Mouse (Mus musculus): ENCODE results near the gene Nit1.
A peak's percentile ranks its signal among the peaks of the same experiment; 100 is the strongest.
"Not testable (repeated sequence)": the region's sequence is repeated elsewhere in the genome, so short reads cannot be mapped to it uniquely, and the experiment has no call there.

Nit1 gene

DNA sequence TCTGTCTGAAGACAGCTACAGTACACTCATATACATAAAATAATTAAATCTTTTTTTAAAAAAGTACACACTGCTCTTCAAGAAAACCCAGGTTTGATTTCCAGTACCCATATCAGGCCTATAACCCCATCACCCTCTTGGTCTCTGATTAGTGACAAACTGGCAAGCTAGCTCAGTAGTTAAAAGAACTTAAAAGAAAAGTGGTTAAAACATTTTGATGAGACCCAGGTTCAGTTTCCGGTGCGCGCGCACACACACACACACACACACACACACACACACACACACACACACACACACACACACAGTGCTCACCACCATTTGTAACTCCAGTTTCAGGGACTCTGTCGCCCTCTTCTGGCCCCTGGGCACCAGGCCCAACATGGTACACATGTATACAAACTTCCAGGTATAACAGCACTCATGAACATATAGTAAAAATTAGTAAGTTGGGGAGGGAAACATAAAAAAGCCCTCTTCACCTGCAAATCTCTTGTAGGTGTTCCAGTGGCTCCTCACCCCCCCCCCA lies 10.4 kb upstream of the Nit1 start:
- ATAC-seq (ENCODE audit: insufficient number of reproducible peaks, low FRiP score, low TSS enrichment) = no peak

DNA sequence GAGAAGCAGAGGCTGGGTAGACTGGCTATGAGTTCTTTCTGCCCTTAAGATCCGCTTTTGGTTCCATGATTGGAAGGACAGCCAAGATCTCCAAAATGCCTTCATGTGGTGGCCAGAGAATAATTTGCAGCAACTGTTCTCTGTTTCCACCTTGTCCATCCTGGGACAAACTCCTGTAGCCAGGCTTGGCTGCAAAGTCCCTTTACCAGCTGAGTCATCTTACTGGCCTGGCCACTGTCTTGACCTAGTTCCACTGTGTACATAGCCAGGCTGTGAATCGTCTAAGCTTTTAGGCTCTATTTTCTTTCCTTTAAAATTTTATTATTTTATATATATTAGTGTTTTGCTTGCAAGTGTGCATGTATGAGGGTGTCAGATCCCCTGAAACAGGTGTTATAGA lies 3.8 kb upstream of the Nit1 start:
- ATAC-seq (ENCODE audit: insufficient number of reproducible peaks, low FRiP score, low TSS enrichment) = no peak

GRCm38 (mm10) chr1:171348665-171349064 lies 3.2 kb upstream of the Nit1 start:
- no peak for ATAC-seq (ENCODE audit: insufficient number of reproducible peaks, low FRiP score, low TSS enrichment)

DNA sequence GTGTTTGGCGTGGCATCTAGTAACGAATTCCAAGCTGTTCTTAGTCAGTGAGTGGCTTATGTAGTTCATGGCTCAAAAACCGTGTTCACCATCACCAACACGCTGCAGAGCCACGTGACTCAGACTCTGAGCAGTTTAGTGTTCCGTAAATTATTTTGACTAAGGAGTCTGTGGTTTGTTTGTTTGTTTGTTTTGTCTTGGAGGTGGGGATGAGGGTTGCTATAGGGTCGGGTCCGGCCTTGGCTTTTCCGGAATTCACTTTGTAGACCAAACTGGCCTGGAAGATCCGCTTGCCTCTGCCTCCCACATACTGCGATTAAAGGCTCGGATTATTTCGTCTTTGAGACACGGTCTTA lies 627 bp upstream of the Nit1 start:
- no peak for ATAC-seq (ENCODE audit: insufficient number of reproducible peaks, low FRiP score, low TSS enrichment)

DNA sequence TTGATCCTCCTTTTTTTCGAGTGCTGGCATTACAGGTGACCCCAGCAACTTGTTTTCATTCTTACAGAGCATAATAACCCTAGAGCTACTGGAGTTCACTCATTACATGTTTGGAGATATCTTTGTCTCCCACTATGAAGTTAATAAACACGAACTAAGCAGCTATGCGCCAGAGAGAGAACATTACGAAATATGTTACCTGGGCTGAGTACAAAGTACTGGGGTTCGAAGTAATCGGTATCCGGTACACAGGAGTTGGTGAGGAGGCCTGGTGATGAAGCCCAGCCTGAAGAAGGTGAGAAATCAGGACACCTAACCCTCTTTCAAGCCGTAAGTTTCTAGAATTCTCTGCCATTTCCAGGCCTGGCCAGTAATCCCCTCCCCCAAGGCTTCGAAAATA lies 731 bp downstream of the Nit1 start:
- no peak for ATAC-seq (ENCODE audit: insufficient number of reproducible peaks, low FRiP score, low TSS enrichment)

DNA sequence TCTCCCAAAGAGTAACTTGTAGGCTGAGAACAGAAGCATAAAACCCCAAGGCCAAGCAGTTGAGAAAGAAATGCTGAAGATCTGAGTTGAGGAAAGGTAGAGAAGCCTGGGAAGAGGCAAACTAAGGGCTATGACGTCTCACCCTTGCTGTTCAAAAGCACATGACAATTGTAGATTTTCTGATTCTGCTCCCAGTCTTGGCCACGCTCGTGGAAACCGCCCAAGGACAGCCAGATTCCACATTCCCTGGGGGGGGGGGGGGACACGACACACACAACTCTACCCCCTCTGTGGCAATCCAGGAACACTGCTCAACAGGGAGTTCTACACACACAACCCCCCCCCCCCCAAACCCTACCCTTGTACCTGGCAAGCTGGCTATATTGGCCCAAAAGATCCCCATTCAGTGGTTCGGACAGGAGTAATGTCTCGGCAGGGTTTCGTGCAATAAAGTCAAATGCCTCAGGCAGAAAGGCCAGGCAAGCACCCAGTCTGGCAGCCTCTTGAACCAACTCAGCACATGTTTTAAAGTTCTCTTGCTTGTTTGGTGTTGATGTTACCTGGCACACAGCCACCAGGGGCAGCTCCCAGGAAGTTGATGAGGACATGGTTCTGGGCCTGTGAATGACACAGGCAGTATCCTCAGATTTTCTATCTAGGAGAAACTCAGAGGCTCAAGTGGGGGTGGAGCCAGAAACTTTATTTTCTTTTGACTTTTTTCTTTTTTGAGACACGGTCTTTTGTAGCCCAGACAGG lies 1.3 kb downstream of the Nit1 start:
- no peak for ATAC-seq (ENCODE audit: insufficient number of reproducible peaks, low FRiP score, low TSS enrichment)

- ATAC-seq (ENCODE audit: insufficient number of reproducible peaks, low FRiP score, low TSS enrichment) = no peak
Measured at GRCm38 (mm10) chr1:171342262-171343207, 2.9 kb downstream of the Nit1 start.

GRCm38 (mm10) chr1:171330216-171330560 lies 15.3 kb downstream of the Nit1 start:
- no peak for ATAC-seq (ENCODE audit: insufficient number of reproducible peaks, low FRiP score, low TSS enrichment)

DNA sequence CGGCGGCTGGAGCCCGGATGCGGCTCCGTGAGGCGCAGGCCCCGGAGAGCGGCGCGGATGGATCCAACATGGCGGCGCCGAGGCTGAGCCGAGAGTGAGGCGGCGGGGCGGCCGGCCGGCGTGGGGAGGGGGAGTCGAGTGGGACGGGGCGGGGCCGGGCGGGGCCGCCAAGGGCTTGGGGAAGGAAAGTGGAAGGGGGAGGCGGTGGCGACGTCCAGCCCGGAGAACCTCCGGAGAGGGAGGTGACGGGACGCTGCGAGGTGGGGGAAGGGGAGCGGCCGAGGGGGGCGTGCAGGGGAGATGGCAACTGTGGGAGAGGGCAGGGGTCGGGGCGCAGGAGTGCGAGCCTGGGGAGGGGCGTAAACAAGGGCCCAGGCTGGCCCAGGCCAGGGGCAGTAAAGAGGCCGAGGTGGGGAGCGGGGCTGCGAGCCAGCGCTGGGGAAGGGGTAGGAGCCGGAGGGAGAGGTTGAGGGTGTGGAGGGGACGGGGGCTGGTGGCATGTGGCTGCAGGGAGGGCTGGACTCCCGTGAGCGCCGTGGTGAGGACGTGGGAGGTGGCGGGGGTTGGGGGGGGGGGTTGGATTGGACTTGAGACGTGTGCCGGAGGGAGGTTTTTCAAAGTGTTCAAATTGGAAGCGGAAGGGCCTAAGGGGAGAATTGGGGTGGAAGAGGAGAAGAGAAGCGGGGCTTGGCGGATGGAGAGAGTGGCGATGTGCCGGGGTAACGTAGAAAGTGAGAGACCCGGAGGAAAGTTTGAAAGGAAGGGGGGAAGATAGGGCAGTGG lies 15.8 kb downstream of the Nit1 start:
- peak; percentile 16 for ATAC-seq (ENCODE audit: insufficient number of reproducible peaks, low FRiP score, low TSS enrichment)

- ATAC-seq (ENCODE audit: insufficient number of reproducible peaks, low FRiP score, low TSS enrichment) = peak; percentile 96
Measured at GRCm38 (mm10) chr1:171328839-171329432, 16.5 kb downstream of the Nit1 start, which contains the start of gene Dedd. Dedd (plus strand) TSS chr1:171329145.

- no peak for ATAC-seq (ENCODE audit: insufficient number of reproducible peaks, low FRiP score, low TSS enrichment)
Measured at GRCm38 (mm10) chr1:171328244-171328643, 17.2 kb downstream of the Nit1 start.

- not testable (repeated sequence) for ATAC-seq (ENCODE audit: insufficient number of reproducible peaks, low FRiP score, low TSS enrichment)
Measured at GRCm38 (mm10) chr1:171326588-171326987, 18.9 kb downstream of the Nit1 start.

DNA sequence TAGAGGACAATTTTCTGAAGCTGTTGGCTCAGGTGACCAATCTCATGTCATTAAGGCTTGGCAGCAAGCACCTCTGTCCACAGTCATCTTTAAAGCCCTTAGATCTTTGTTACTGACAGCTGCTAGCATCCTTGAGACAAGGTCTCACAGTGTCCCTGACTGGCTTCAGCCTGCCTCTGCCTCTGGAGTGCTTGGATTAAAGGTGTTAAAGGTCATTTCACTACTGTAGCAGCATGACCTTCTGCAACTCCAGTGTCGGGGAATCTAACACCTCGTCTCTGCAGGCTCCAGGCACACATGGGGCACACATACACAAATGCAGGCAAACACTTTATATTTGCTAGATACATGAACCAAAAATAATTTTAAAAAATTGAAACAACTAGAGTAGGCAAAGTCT lies 19.9 kb downstream of the Nit1 start:
- no peak for ATAC-seq (ENCODE audit: insufficient number of reproducible peaks, low FRiP score, low TSS enrichment)

- ATAC-seq (ENCODE audit: insufficient number of reproducible peaks, low FRiP score, low TSS enrichment) = no peak
Measured at GRCm38 (mm10) chr1:171322012-171322411, 23.4 kb downstream of the Nit1 start.

- ATAC-seq (ENCODE audit: insufficient number of reproducible peaks, low FRiP score, low TSS enrichment) = no peak
Measured at GRCm38 (mm10) chr1:171321415-171321814, 24.0 kb downstream of the Nit1 start.

GRCm38 (mm10) chr1:171320151-171320550 lies 25.3 kb downstream of the Nit1 start:
- ATAC-seq (ENCODE audit: insufficient number of reproducible peaks, low FRiP score, low TSS enrichment) = peak; percentile 92

GRCm38 (mm10) chr1:171319748-171320147 lies 25.7 kb downstream of the Nit1 start:
- ATAC-seq (ENCODE audit: insufficient number of reproducible peaks, low FRiP score, low TSS enrichment) = peak; percentile 74

- no peak for ATAC-seq (ENCODE audit: insufficient number of reproducible peaks, low FRiP score, low TSS enrichment)
Measured at GRCm38 (mm10) chr1:171309321-171309720, 36.1 kb downstream of the Nit1 start.

DNA sequence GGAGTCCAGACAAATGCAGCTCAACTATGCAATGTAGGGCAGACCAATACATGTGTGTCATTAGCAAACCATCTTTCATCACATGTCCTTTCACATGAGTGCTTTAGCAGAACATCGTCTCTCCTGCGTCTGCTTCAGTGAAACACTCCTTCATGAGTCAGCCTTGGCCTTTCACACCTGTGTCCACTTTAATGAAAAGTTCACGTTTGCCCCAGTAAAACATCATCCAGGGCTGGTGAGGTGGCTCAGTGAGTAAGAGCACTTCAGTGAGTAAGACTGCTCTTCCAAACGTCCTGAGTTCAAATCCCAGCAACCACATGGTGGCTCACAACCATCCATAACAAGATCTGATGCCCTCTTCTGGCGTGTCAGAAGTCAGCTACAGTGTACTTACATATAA lies 39.3 kb downstream of the Nit1 start:
- not testable (repeated sequence) for ATAC-seq (ENCODE audit: insufficient number of reproducible peaks, low FRiP score, low TSS enrichment)

GRCm38 (mm10) chr1:171298226-171298625 lies 47.2 kb downstream of the Nit1 start:
- no peak for ATAC-seq (ENCODE audit: insufficient number of reproducible peaks, low FRiP score, low TSS enrichment)
